Mouse (Mus musculus) adrenal gland, adult 8-10 months (tissue): ENCODE measurements at regions not wholly inside any gene's neighbourhood (a gene's known extent, or its start where the extent isn't known, plus 50 kb on each side); places are given as distances from the start of the nearest gene placed in this dataset.
"Not testable (repeated sequence)": the region's sequence is repeated elsewhere in the genome, so short reads cannot be mapped to it uniquely, and the experiment has no call there.

Experiments
- DNase-seq: peaks from one replicate; pipeline ENCODE4 v3.0.0; 2022

- no peak for DNase-seq
Observed at GRCm38 (mm10) chr1:150160314-150160713, 60.5 kb downstream of the Ptgs2 start.

DNA sequence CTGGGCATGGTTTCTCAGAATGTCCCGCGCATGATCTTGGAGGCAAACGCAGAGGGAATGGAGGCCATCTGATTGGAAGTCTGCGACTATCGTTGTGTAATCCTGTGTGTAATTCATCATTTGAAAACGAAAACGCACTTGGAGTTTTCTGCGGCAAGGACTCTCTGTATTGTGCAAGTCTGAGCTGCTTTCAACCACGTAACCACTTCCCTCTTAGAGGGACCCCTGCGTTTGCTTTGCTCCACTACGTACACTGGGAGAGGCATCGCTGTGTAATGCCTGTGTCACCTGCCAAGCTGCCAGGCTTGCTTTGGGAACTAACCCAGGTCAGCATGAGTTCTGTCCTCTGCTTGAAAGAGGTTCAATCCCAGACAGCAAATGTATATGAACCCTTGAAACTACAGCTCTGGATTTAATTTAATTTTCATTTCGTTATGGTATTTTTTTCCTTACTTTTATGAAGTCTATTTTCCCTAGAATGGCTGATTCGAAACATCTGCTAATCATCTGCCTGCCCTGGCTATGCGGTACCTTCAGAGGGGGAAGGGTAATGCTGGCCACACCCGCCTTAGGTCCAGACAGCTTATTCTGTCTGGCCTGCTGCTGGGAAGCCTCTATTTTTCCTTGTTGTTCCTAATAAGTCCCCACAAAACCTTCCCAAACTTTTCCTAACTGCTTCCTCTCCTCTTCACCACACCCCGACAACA, 65.2 kb downstream of the Ptgs2 start:
- DNase-seq: peak; percentile 17

DNA sequence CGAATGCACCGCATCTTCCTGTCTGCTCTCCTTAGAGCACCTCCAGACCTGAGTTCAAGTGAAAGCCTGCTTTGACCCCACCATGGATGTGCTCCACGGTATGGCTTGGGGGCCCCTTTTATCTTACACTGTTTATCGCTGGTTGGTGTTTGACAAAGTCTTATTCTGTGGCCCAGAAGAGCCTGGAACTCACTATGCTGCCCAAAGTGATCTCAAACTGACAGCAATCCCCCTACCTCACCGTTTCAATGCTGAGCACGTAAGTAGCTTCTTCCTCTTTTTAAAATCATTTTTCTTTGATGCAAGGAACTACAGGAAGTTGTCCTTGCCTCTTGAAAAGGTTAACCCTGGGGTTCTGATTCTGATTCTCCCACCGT, 65.8 kb downstream of the Ptgs2 start:
- no peak for DNase-seq

GRCm38 (mm10) chr1:150167172-150167571, 67.3 kb downstream of the Ptgs2 start:
- no peak for DNase-seq

- no peak for DNase-seq
Observed at GRCm38 (mm10) chr1:150174204-150174603, 74.4 kb downstream of the Ptgs2 start.

- no peak for DNase-seq
Observed at GRCm38 (mm10) chr1:150177029-150177740, 77.4 kb downstream of the Ptgs2 start.

- DNase-seq: no peak
Observed at GRCm38 (mm10) chr1:150202022-150202421, 102.2 kb downstream of the Ptgs2 start.

- DNase-seq: no peak
Observed at GRCm38 (mm10) chr1:150212454-150212853, 106.8 kb upstream of the Pdc start.

DNA sequence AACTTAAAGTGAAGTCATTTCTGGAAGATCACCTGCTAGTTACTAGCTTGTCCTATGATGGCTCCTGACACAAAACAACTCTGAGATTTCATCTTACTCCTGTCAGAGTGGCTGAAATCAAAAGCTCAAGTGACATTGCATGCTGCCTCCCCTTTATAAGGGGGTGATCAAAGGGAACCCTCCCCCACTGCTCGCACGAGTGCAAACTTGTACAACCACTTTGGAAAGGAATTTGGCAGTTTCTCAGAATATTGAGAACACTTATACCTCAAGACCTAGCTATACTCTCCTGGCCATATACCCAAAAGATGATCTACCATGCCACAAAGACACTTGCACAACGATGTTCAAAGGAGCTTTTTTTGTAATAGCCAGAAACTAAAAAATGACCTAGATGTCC, 102.5 kb upstream of the Pdc start:
- DNase-seq: no peak

DNA sequence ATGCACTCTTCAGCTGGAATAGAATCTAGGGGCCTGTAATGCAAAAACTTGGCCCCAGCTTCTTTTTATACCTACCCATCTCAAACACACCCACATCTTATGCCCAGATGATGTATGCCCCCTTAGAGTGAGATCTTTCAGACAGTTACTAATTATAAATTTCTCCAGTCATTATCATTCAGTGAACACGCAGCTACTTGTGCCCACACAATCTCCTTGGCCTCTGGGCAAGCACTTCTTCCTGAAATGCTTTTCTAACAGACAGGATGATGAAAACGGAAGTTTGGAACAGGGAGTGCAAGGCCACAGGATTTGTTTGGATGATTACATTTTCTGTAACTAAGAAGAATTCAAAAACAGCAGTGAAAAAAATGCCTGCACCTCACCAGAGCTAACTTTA, 100.4 kb upstream of the Pdc start:
- DNase-seq: no peak

DNA sequence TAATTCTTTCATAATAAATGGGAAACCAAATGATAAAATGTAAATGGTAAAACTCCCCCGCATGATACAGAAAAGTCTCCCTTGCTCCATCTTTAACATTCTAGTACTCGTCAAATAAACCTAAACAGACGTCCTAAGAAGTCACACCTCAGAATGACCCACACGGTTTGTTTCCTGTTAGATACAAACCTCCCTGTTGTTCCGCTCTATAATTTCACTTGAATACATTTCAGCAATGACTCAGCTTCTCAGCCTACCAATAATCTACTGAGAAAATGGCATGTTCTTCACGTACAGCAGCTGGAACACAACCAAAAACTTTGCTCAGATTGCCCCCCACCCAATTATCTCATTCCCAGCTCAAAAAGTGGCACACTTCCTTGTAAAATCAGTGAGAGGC, 93.7 kb upstream of the Pdc start:
- no peak for DNase-seq

- not testable (repeated sequence) for DNase-seq
Observed at GRCm38 (mm10) chr1:150239504-150239903, 79.7 kb upstream of the Pdc start.

- no peak for DNase-seq
Observed at GRCm38 (mm10) chr1:150240110-150240509, 79.1 kb upstream of the Pdc start.

- DNase-seq: no peak
Observed at GRCm38 (mm10) chr1:150241153-150241552, 78.1 kb upstream of the Pdc start.

DNA sequence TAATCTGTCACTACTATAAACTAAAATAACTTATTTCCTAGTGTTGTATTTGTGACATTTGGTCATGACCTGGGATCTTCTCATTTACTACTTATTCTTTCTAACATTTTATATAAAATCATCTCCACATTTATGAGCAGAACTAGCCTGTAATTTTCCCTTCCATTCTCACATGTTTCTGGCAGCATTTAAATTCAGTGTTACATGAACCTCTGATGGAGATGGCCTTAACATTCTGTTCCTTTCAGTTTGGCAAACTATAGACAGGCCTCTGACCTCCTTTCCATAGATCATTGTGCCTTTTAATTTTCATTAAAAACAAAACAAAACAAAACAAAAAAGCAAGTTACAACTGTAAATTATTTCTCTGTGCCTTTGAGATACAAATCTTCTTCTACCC, 77.1 kb upstream of the Pdc start:
- no peak for DNase-seq

GRCm38 (mm10) chr1:150244916-150245315, 74.3 kb upstream of the Pdc start:
- DNase-seq: no peak

GRCm38 (mm10) chr1:150251422-150251821, 67.8 kb upstream of the Pdc start:
- no peak for DNase-seq

DNA sequence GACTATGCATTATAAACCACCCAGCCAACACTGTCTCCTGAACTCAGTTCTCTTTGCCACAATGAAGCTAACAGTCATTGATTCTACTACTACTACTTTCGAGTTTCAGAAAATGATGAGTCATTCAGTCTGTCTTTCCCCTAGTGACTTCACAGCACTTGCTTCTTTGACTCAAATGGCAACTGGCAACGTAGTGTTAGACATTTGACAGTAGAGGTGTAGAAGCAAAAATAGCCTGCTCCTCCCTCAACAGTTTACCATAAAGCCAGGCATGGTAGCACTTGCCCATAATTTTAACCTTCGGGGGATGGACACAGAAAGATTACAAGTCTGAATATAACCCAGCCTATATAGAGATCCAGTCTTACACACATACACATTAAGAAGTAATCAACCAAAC, 67.3 kb upstream of the Pdc start:
- DNase-seq: no peak

DNA sequence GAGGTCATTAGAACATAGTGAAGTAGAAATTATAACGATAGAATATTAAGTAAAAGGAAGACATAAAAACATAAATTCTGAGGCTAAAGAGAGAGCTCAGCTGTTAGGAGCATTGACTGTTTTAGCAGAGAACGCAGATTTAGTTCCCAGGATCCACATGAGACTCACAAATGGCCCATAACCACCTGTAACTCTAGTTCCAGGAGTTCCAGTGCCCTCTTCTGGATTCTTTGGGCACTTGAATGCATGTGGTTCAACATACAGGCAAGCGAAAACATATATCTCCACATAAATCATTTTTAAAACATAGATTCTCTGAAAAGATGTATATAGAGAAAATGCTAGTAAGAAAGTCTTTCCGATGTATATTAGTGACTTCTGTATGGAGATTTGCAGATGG, 61.6 kb upstream of the Pdc start:
- no peak for DNase-seq

GRCm38 (mm10) chr1:150260355-150260754, 58.9 kb upstream of the Pdc start:
- peak; percentile 5 for DNase-seq

GRCm38 (mm10) chr1:150266502-150266901, 52.7 kb upstream of the Pdc start:
- no peak for DNase-seq

DNA sequence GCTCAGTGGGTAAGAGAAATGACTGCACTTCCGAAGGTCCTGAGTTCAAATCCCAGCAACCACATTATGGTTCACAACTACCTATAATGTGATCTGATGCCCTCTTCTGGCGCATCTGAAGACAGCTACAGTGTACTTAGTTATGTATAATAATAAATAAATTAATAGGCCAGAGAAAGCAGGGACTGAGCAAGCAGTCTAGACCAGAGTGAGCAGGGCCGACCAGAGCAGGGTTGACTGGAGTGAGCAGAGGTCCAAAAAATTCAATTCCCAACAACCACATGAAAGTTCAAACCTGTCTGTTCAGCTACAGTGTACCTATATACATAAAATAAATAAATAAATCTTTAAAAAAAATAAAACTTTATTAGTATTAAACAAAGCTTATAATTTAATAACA, 52.2 kb upstream of the Pdc start:
- no peak for DNase-seq
